Mouse (Mus musculus) left cerebral cortex, adult 8-10 months (tissue): ENCODE measurements around the gene Twf1. TPM values are rescaled to one million over a fixed set of nuclear protein-coding genes. Genes with fewer than 3 reads are reported as not detected.

ENCODE experiments used
- DNase-seq, 2 experiments: peaks; one replicate each; pipeline ENCODE4 v3.0.0; 2022; ENCODE audit warnings: low spot score in 2 of 2
- total RNA-seq, 4 experiments: library from RNA; stranded (reverse); gene quantifications; 2 replicates each; pipeline ENCODE4 v1.2.4; 2022

The Twf1 gene
- total RNA-seq, 4 experiments from 2014 or later, result 36.8 to 44.6 (median 42.0) TPM

GRCm38 (mm10) chr15:94574566-94575268 lies 15.0 kb downstream of the Twf1 start:
- no peak for DNase-seq

- no peak for DNase-seq
These were observed 16.9 kb downstream of the Twf1 start for GRCm38 (mm10) chr15:94572746-94573145.

- DNase-seq, result no peak
These were observed 18.2 kb downstream of the Twf1 start for GRCm38 (mm10) chr15:94571501-94571900.

GRCm38 (mm10) chr15:94568496-94569182 lies 21.1 kb downstream of the Twf1 start:
- no peak for DNase-seq

- no peak for DNase-seq
These were observed 23.8 kb downstream of the Twf1 start for GRCm38 (mm10) chr15:94565854-94566253.

- DNase-seq, result no peak
These were observed 24.8 kb downstream of the Twf1 start for GRCm38 (mm10) chr15:94564909-94565308.

- no peak for DNase-seq
These were observed 30.6 kb downstream of the Twf1 start for GRCm38 (mm10) chr15:94558895-94559656.

- DNase-seq, result peak; percentile 43 to 92
These were observed 32.2 kb downstream of the Twf1 start for GRCm38 (mm10) chr15:94557442-94557841.

- no peak for DNase-seq
These were observed 36.2 kb downstream of the Twf1 start for GRCm38 (mm10) chr15:94553536-94553935.

GRCm38 (mm10) chr15:94544844-94545243 lies 44.8 kb downstream of the Twf1 start:
- DNase-seq, result no peak

GRCm38 (mm10) chr15:94544052-94544636 lies 45.5 kb downstream of the Twf1 start:
- DNase-seq, result no peak

GRCm38 (mm10) chr15:94543409-94544051 lies 46.2 kb downstream of the Twf1 start, which contains the start of the genes Pus7l and Irak4:
Pus7l (minus strand) TSS chr15:94543547.
Irak4 (plus strand) TSS chr15:94543643.
- DNase-seq, result peak; percentile 76 to 90

- no peak for DNase-seq
These were observed 46.9 kb downstream of the Twf1 start for GRCm38 (mm10) chr15:94542567-94543408.

GRCm38 (mm10) chr15:94539296-94539695 lies 50.4 kb downstream of the Twf1 start:
- no peak for DNase-seq

- no peak for DNase-seq
These were observed 54.2 kb downstream of the Twf1 start for GRCm38 (mm10) chr15:94535521-94535920.

GRCm38 (mm10) chr15:94532956-94533355 lies 56.7 kb downstream of the Twf1 start:
- DNase-seq, result no peak

- no peak for DNase-seq
These were observed 57.4 kb downstream of the Twf1 start for GRCm38 (mm10) chr15:94532306-94532705.

- no peak for DNase-seq
These were observed 59.2 kb downstream of the Twf1 start for GRCm38 (mm10) chr15:94530519-94530918.
